Mouse (Mus musculus) megakaryocyte, embryonic 14.5 days (primary cell): ENCODE data around the gene Lyrm9. TPM values are rescaled to one million over a fixed set of nuclear protein-coding genes. Genes with fewer than 3 reads are reported as not detected.

Experiments
- H3K27me3 ChIP-seq: replicated peaks from 2 replicates; pipeline ENCODE3; 2012; ENCODE audit warnings: inconsistent platforms
- H3K36me3 ChIP-seq: replicated peaks from 2 replicates; pipeline ENCODE3; 2012; ENCODE audit warnings: low read length, inconsistent platforms, mixed read lengths
- H3K4me1 ChIP-seq: 2 replicates; pipeline ENCODE4 v1.6.1; 2012; ENCODE audit warnings: inconsistent platforms
- H3K4me3 ChIP-seq: replicated peaks from 2 replicates; pipeline ENCODE3; 2012; ENCODE audit warnings: moderate library complexity, mild to moderate bottlenecking, inconsistent platforms
- H3K9me3 ChIP-seq: 2 replicates; pipeline ENCODE4 v1.6.1; 2012; ENCODE audit warnings: inconsistent platforms
- FLI1 ChIP-seq: IDR thresholded peaks from 2 replicates; pipeline ENCODE4 v1.6.1; 2012; ENCODE audit warnings: low read length, inconsistent platforms, mixed read lengths
- GATA1 ChIP-seq: IDR thresholded peaks from 3 replicates; pipeline ENCODE4 v1.6.1; 2012; ENCODE audit warnings: mixed read lengths, low read length, inconsistent platforms, borderline replicate concordance
- polyA plus RNA-seq: library from polyadenylated mRNA; stranded (reverse); fragments of >175 nt; gene quantifications from 2 replicates; pipeline ENCODE4 v1.2.3, GENCODE M21; 2012; ENCODE audit warnings: low replicate concordance; ENCODE audit not compliant: insufficient read depth

Gene Lyrm9
- polyA plus RNA-seq, 1 experiment, result 120 TPM

- H3K36me3 ChIP-seq, result no peaks in the 10 kb centered on the region
Observed at GRCm38 (mm10) chr11:78809398-78809797, 17.0 kb upstream of the Lyrm9 start.

GRCm38 (mm10) chr11:78814461-78814941 lies 11.9 kb upstream of the Lyrm9 start:
- Histone ChIP-seq H3K27me3 (peaks cover 13% of the 10 kb centered on the region), H3K36me3 (no peaks in the 10 kb centered on the region), H3K9me3 (no peaks in the 10 kb centered on the region), H3K4me3 (no peak overlapping the region), H3K4me1 (peaks cover 44% of the 10 kb centered on the region)
- TF ChIP-seq GATA1 (no peak), FLI1 (no peak)

More at GRCm38 (mm10) chr11:78809398-78809797, 17.0 kb upstream of the Lyrm9 start:
- Histone ChIP-seq H3K9me3 (no peaks in the 10 kb centered on the region), H3K4me3 (no peak overlapping the region), H3K4me1 (peaks cover 42% of the 10 kb centered on the region), H3K27me3 (peaks cover 10% of the 10 kb centered on the region)
- TF ChIP-seq FLI1 (no peak), GATA1 (no peak)

- no peaks in the 10 kb centered on the region for H3K36me3 ChIP-seq
- peaks cover 13% of the 10 kb centered on the region for H3K27me3 ChIP-seq
- peaks cover 46% of the 10 kb centered on the region for H3K4me1 ChIP-seq
- no peak overlapping the region for H3K4me3 ChIP-seq
- TF ChIP-seq FLI1 (no peak), GATA1 (no peak)
- H3K9me3 ChIP-seq, result no peaks in the 10 kb centered on the region
Observed at GRCm38 (mm10) chr11:78815986-78816792, 10.2 kb upstream of the Lyrm9 start.

GRCm38 (mm10) chr11:78817311-78818022 lies 8.9 kb upstream of the Lyrm9 start:
- Histone ChIP-seq H3K4me3 (no peak overlapping the region), H3K36me3 (no peaks in the 10 kb centered on the region), H3K9me3 (no peaks in the 10 kb centered on the region), H3K4me1 (peaks cover 57% of the 10 kb centered on the region), H3K27me3 (peaks cover 13% of the 10 kb centered on the region)
- no peak for TF ChIP-seq FLI1
- no peak for TF ChIP-seq GATA1

- H3K9me3 ChIP-seq, result no peaks in the 10 kb centered on the region
- H3K4me3 ChIP-seq, result no peak overlapping the region
- no peak for TF ChIP-seq GATA1
- no peak for TF ChIP-seq FLI1
- H3K36me3 ChIP-seq, result no peaks in the 10 kb centered on the region
- H3K27me3 ChIP-seq, result peaks cover 5% of the 10 kb centered on the region
- H3K4me1 ChIP-seq, result peaks cover 68% of the 10 kb centered on the region
Observed at GRCm38 (mm10) chr11:78820337-78821000, 5.9 kb upstream of the Lyrm9 start.

- H3K4me3 ChIP-seq, result no peak overlapping the region
- no peak for TF ChIP-seq FLI1
- TF ChIP-seq GATA1, result no peak
- H3K4me1 ChIP-seq, result peaks cover 79% of the 10 kb centered on the region
- no peaks in the 10 kb centered on the region for H3K9me3 ChIP-seq
- H3K27me3 ChIP-seq, result peaks cover 5% of the 10 kb centered on the region
- no peaks in the 10 kb centered on the region for H3K36me3 ChIP-seq
Observed at GRCm38 (mm10) chr11:78822792-78823498, 3.4 kb upstream of the Lyrm9 start.

- Histone ChIP-seq H3K27me3 (no peaks in the 10 kb centered on the region), H3K9me3 (no peaks in the 10 kb centered on the region), H3K36me3 (peaks cover 3% of the 10 kb centered on the region), H3K4me3 (peak overlapping the region; percentile 99), H3K4me1 (peaks cover 91% of the 10 kb centered on the region)
- TF ChIP-seq GATA1 (no peak), FLI1 (no peak)
Observed at GRCm38 (mm10) chr11:78827546-78827945, 1.2 kb downstream of the Lyrm9 start.

GRCm38 (mm10) chr11:78828386-78828785 lies 2.0 kb downstream of the Lyrm9 start:
- Histone ChIP-seq H3K27me3 (no peaks in the 10 kb centered on the region), H3K4me3 (no peak overlapping the region), H3K9me3 (no peaks in the 10 kb centered on the region), H3K36me3 (peaks cover 3% of the 10 kb centered on the region), H3K4me1 (peaks cover 91% of the 10 kb centered on the region)
- no peak for TF ChIP-seq FLI1
- TF ChIP-seq GATA1, result no peak

- Histone ChIP-seq H3K36me3 (peaks cover 3% of the 10 kb centered on the region), H3K4me3 (peak overlapping the region; percentile 44), H3K27me3 (no peaks in the 10 kb centered on the region), H3K9me3 (no peaks in the 10 kb centered on the region), H3K4me1 (peaks cover 93% of the 10 kb centered on the region)
- TF ChIP-seq GATA1 (no peak), FLI1 (no peak)
Observed at GRCm38 (mm10) chr11:78829373-78829772, 3.0 kb downstream of the Lyrm9 start.
